Mouse (Mus musculus): ENCODE measurements around the gene Npas2. TPM values are rescaled to one million over a fixed set of nuclear protein-coding genes. Genes with fewer than 3 reads are reported as not detected.

The Npas2 gene
- polyA plus RNA-seq, 1 experiment from 2014 or later, result 0.99 TPM

GRCm38 (mm10) chr1:39391652-39392051 lies 198.1 kb downstream of the Npas2 start:
- no peak overlapping the region for H3K4me3 ChIP-seq
- no peaks in the 10 kb centered on the region for H3K36me3 ChIP-seq
- no peak; the same call in 1 of the 2 replicates for ATAC-seq (replicated peaks)
- H3K4me1 ChIP-seq, result no peaks in the 10 kb centered on the region
- H3K9me3 ChIP-seq, result no peaks in the 10 kb centered on the region
- H3K9ac ChIP-seq (replicated peaks), result no peak overlapping the region
- H3K27me3 ChIP-seq, result no peaks in the 10 kb centered on the region
- WGBS, result 83% methylated on average over 6 of the region's 6 CpGs
- H3K4me2 ChIP-seq (replicated peaks), result no peak overlapping the region
- no peak overlapping the region for H3K27ac ChIP-seq (replicated peaks)

- no peak overlapping the region for H3K9ac ChIP-seq (replicated peaks)
- ATAC-seq (replicated peaks), result no peak; the same call in 1 of the 2 replicates
- H3K4me1 ChIP-seq, result no peaks in the 10 kb centered on the region
- WGBS, result 61% methylated on average over 3 of the region's 3 CpGs
- H3K27me3 ChIP-seq, result no peaks in the 10 kb centered on the region
- H3K27ac ChIP-seq (replicated peaks), result no peak overlapping the region
- H3K9me3 ChIP-seq, result no peaks in the 10 kb centered on the region
- no peak overlapping the region for H3K4me2 ChIP-seq (replicated peaks)
- 0 out of 2 replicates have a peak, but pooled peaks cover under 1% of the 10 kb centered on the region for H3K36me3 ChIP-seq
- no peak overlapping the region for H3K4me3 ChIP-seq
Observed at GRCm38 (mm10) chr1:39392189-39392588, 198.7 kb downstream of the Npas2 start.

DNA sequence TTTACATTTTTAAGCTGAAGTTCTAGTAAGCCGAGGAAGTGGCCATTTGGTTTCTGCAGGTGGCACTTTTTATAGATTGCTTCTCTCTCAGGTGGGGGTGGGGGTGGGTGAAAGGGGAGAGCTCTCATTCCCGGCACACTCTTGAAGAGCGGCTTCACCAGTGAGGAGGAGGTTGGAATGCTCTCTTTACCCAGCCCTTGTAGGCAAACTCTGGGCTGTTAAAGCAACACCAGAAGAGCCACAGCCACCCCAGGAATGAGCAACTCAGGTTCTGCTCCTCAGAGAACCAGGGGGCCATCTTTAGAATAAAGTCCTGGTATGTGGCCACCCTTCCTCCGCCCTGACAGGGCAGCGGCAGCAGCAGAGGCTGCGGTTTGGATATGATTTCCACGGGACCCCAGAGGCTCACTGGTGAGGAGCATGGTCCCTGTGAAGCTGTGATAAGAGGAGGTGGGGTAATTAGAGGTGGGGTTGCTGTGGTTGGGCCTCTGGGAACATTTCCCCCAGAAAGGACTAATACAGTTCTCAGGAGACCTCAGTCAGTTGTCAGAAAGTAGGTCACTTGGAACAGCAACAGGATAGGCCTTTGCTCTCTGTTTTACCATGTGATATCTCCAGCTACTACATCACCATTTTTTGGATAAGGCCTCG lies 199.8 kb downstream of the Npas2 start:
- 91% methylated on average over 8 of the region's 8 CpGs for WGBS
- ATAC-seq (replicated peaks), result no peak
- H3K4me3 ChIP-seq, result no peak overlapping the region

GRCm38 (mm10) chr1:39394096-39394495 lies 200.6 kb downstream of the Npas2 start:
- Histone ChIP-seq H3K36me3 (0 out of 2 replicates have a peak, but pooled peaks cover 3% of the 10 kb centered on the region), H3K4me2 (replicated peaks) (no peak overlapping the region), H3K9me3 (no peaks in the 10 kb centered on the region), H3K4me1 (no peaks in the 10 kb centered on the region), H3K4me3 (no peak overlapping the region), H3K27me3 (no peaks in the 10 kb centered on the region), H3K27ac (replicated peaks) (no peak overlapping the region), H3K9ac (replicated peaks) (no peak overlapping the region)
- ATAC-seq (replicated peaks), result no peak
- 84% methylated on average over 10 of the region's 10 CpGs for WGBS

More for the DNA sequence above, 199.8 kb downstream of the Npas2 start:
- H3K27ac ChIP-seq (replicated peaks), result no peak overlapping the region
- H3K36me3 ChIP-seq, result 0 out of 2 replicates have a peak, but pooled peaks cover 3% of the 10 kb centered on the region
- H3K9ac ChIP-seq (replicated peaks), result no peak overlapping the region
- no peaks in the 10 kb centered on the region for H3K9me3 ChIP-seq
- no peaks in the 10 kb centered on the region for H3K27me3 ChIP-seq
- no peak overlapping the region for H3K4me2 ChIP-seq (replicated peaks)
- H3K4me1 ChIP-seq, result no peaks in the 10 kb centered on the region

DNA sequence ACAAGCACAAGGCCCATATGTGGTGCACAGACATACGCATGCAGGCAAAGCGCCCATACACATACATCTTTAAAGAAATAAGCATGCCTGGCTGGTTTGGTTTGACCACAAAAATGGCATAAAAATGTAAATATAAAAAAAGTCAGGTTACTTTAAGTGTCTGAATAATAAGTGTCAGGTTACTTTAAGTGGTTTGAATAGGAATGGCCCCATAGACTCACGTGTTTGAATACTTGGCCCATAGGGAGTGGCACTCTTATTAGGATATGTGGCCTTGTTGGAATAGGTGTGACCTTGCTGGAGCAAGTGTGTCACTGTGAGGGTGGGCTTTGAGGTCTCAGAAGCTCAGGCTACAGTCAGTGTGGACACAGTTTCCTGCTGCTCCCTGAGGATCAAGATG lies 201.1 kb downstream of the Npas2 start:
- no peak overlapping the region for H3K27ac ChIP-seq (replicated peaks)
- H3K9ac ChIP-seq (replicated peaks), result no peak overlapping the region
- no peaks in the 10 kb centered on the region for H3K9me3 ChIP-seq
- no peak overlapping the region for H3K4me2 ChIP-seq (replicated peaks)
- no peak for ATAC-seq (replicated peaks)
- WGBS, result 86% methylated on average over 3 of the region's 3 CpGs
- 0 out of 2 replicates have a peak, but pooled peaks cover 3% of the 10 kb centered on the region for H3K36me3 ChIP-seq
- no peaks in the 10 kb centered on the region for H3K4me1 ChIP-seq
- no peak overlapping the region for H3K4me3 ChIP-seq
- no peaks in the 10 kb centered on the region for H3K27me3 ChIP-seq

DNA sequence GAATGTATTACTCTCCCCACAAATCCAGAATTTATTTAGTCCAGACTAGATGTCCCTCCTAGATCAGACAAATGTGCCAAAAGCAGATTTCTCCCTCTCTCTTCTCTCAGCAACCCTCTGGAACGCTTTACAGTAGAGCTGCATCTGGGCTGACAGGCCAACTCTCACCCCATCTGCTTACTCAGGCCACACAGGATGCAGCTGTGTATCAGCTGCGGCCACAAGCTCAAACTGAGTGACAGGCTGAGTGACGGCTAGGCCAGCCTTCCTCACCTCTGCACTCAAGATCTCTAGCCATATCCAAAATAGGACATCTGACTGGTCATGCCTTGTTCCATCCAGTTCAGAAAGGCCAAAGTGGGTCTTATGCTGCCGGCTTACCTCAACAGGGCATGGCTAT lies 202.8 kb downstream of the Npas2 start:
- WGBS, result 90% methylated on average over 4 of the region's 4 CpGs
- no peak overlapping the region for H3K9ac ChIP-seq (replicated peaks)
- H3K4me3 ChIP-seq, result no peak overlapping the region
- no peak for ATAC-seq (replicated peaks)
- H3K27me3 ChIP-seq, result no peaks in the 10 kb centered on the region
- no peaks in the 10 kb centered on the region for H3K9me3 ChIP-seq
- H3K27ac ChIP-seq (replicated peaks), result no peak overlapping the region
- 0 out of 2 replicates have a peak, but pooled peaks cover 3% of the 10 kb centered on the region for H3K36me3 ChIP-seq
- H3K4me1 ChIP-seq, result no peaks in the 10 kb centered on the region
- no peak overlapping the region for H3K4me2 ChIP-seq (replicated peaks)

- ATAC-seq (replicated peaks), result no peak
- Histone ChIP-seq H3K4me1 (no peaks in the 10 kb centered on the region), H3K4me2 (replicated peaks) (no peak overlapping the region), H3K27ac (replicated peaks) (no peak overlapping the region), H3K36me3 (0 out of 2 replicates have a peak, but pooled peaks cover 3% of the 10 kb centered on the region), H3K4me3 (no peak overlapping the region), H3K9ac (replicated peaks) (no peak overlapping the region), H3K9me3 (no peaks in the 10 kb centered on the region), H3K27me3 (no peaks in the 10 kb centered on the region)
- 93% methylated on average over 6 of the region's 6 CpGs for WGBS
Observed at GRCm38 (mm10) chr1:39398284-39398683, 204.8 kb downstream of the Npas2 start.

GRCm38 (mm10) chr1:39399228-39399627 lies 205.7 kb downstream of the Npas2 start:
- Histone ChIP-seq H3K4me1 (no peaks in the 10 kb centered on the region), H3K9ac (replicated peaks) (no peak overlapping the region), H3K27ac (replicated peaks) (no peak overlapping the region), H3K9me3 (no peaks in the 10 kb centered on the region), H3K36me3 (0 out of 2 replicates have a peak, but pooled peaks cover 3% of the 10 kb centered on the region), H3K4me3 (no peak overlapping the region), H3K27me3 (no peaks in the 10 kb centered on the region), H3K4me2 (replicated peaks) (no peak overlapping the region)
- WGBS, result 86% methylated on average over 4 of the region's 4 CpGs
- no peak for ATAC-seq (replicated peaks)

DNA sequence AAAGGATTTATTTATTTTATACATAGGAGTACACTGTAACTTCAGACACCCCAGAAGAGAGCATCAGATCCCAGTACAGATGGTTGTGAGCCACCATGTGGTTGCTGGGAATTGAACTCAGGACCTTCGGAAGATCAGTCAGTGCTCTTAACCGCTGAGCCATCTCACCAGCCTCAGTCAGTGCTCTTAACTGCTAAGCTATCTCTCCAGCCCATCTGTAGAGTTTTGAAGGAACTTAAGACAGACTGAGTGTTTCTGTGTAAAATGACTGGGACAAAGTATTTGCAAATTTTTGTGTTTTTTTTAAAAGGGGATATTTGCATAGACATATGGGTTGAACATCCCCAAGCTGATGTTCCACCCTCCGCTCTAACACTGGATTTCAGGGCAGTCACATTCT lies 206.6 kb downstream of the Npas2 start:
- 0 out of 2 replicates have a peak, but pooled peaks cover 3% of the 10 kb centered on the region for H3K36me3 ChIP-seq
- H3K9me3 ChIP-seq, result no peaks in the 10 kb centered on the region
- H3K4me3 ChIP-seq, result no peak overlapping the region
- H3K27me3 ChIP-seq, result no peaks in the 10 kb centered on the region
- 90% methylated on average over 3 of the region's 3 CpGs for WGBS
- no peak for ATAC-seq (replicated peaks)
- H3K4me2 ChIP-seq (replicated peaks), result no peak overlapping the region
- H3K27ac ChIP-seq (replicated peaks), result no peak overlapping the region
- no peak overlapping the region for H3K9ac ChIP-seq (replicated peaks)
- H3K4me1 ChIP-seq, result no peaks in the 10 kb centered on the region

GRCm38 (mm10) chr1:39407108-39407507 lies 213.6 kb downstream of the Npas2 start:
- 74% methylated on average over 4 of the region's 4 CpGs for WGBS
- Histone ChIP-seq H3K9me3 (no peaks in the 10 kb centered on the region), H3K4me2 (replicated peaks) (no peak overlapping the region), H3K4me3 (no peak overlapping the region), H3K36me3 (no peaks in the 10 kb centered on the region), H3K27me3 (no peaks in the 10 kb centered on the region), H3K27ac (replicated peaks) (no peak overlapping the region), H3K9ac (replicated peaks) (no peak overlapping the region), H3K4me1 (no peaks in the 10 kb centered on the region)
- ATAC-seq (replicated peaks), result no peak

GRCm38 (mm10) chr1:39408123-39408522 lies 214.6 kb downstream of the Npas2 start:
- no peaks in the 10 kb centered on the region for H3K4me1 ChIP-seq
- H3K27me3 ChIP-seq, result no peaks in the 10 kb centered on the region
- H3K9ac ChIP-seq (replicated peaks), result no peak overlapping the region
- H3K9me3 ChIP-seq, result no peaks in the 10 kb centered on the region
- no peak for ATAC-seq (replicated peaks)
- no peak overlapping the region for H3K4me2 ChIP-seq (replicated peaks)
- 92% methylated on average over 6 of the region's 6 CpGs for WGBS
- no peak overlapping the region for H3K27ac ChIP-seq (replicated peaks)
- no peak overlapping the region for H3K4me3 ChIP-seq
- no peaks in the 10 kb centered on the region for H3K36me3 ChIP-seq

GRCm38 (mm10) chr1:39408668-39409067 lies 215.1 kb downstream of the Npas2 start:
- no peak overlapping the region for H3K4me3 ChIP-seq
- no peaks in the 10 kb centered on the region for H3K9me3 ChIP-seq
- no peaks in the 10 kb centered on the region for H3K27me3 ChIP-seq
- WGBS, result 76% methylated on average over 7 of the region's 7 CpGs
- H3K36me3 ChIP-seq, result no peaks in the 10 kb centered on the region
- no peak overlapping the region for H3K27ac ChIP-seq (replicated peaks)
- H3K4me1 ChIP-seq, result no peaks in the 10 kb centered on the region
- no peak for ATAC-seq (replicated peaks)
- no peak overlapping the region for H3K4me2 ChIP-seq (replicated peaks)
- no peak overlapping the region for H3K9ac ChIP-seq (replicated peaks)

All from forebrain, embryonic 15.5 days (tissue).